Mouse (Mus musculus): ENCODE data around the gene Gm4922.

Gene Gm4922

DNA sequence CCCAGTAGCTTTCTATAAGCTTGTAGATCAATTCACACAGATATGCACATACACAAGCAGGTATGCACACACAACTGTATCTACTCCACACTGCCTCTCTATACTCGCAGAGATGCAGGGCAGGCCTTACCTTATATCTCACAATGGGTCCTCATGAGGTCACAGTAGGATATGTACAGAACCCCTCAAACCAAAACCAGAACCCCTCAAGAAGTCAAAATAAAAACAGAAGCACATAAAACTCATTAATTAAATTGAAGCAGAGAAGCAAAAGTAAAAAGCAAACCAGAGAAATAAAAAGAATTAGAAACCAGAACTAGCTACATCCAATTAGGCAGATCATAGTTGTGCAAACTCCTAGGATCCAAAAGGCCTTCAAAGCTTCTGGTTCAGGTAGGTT, at the start of gene Gm4922:
TSS of gene Gm4922 (minus strand) at position 101 of the 400 bp plus-strand sequence.
- DNase-seq (ENCODE audit: low spot score in 2 of 2): no peak

DNA sequence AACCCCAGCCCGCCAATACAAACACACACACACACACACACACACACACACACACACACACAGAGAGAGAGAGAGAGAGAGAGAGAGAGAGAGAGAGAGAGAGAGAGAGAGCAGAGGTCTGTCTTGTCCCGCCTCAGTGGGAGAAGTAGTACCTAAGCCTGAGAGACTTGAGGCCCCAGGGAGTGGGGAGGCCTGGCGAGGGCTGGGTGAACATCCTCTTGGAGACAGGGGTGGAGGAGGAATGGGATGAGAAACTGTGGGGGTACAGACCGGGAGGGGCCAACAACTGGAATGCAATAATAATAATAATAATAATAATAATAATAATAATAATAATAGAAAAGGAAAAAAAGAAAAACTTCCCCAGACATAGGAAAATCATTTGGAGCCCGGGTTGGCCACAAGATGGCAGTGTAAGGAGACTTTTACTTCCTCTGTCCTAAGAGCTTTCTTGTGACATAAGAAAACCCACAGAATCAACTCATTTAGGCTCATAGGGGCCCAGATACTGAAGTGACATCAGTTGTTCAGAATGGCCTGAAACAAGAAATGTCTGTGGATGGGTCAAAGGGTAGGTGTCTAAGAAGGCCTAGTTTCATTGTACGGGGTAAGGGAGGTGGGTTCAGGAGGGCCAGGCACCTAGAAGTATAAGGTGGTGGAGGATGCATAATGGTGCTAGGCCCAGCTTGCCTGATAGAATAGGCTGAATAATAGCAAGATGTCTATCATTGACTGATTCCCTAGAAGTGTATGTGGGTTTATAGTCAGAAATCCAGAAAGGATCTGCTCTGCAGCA, 49.3 kb upstream of the Gm4922 start:
- peak in 1 of 2 experiments; percentile 12 for DNase-seq (ENCODE audit: low spot score in 2 of 2)

DNA sequence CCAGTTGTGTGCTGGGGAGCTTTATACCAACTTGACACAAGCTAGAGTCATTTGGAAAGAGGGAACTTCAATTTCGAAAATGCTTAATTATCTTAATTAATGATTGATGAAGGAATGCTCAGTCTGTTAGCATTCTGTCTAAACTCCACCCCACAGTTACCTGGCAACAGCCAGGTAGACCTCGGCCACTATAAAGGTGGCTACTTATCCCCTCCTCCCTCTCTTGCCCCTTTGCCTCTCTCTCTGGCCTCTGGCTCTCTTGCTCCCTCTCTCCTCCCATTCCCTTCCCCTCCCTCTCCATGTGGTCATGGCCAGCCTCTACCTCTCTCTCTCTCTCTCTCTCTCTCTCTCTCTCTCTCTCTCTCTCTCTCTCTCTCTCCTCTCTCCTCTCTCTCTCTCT, 47.8 kb upstream of the Gm4922 start:
- no peak for DNase-seq (ENCODE audit: low spot score in 2 of 2)

DNA sequence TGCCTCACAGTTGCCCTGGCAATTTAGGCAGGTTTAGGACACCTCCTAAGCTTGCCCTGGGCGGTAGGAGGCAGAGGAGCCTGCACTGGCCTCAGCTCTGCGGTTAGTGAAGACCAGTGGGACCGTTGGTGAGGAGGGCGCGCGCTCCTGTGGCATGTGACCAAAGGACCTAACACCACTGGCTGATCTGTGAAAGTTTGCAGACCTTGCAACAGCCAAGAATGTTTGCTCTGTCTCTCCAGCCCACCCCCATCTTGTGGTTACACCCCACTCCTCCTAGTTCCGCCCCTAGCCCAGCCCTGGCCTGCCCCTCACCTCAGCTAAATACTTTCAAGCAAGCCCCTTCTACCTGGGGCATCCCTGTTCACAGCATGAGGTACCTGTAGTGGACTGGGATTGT, 45.2 kb upstream of the Gm4922 start:
- no peak for DNase-seq (ENCODE audit: low spot score in 2 of 2)

DNA sequence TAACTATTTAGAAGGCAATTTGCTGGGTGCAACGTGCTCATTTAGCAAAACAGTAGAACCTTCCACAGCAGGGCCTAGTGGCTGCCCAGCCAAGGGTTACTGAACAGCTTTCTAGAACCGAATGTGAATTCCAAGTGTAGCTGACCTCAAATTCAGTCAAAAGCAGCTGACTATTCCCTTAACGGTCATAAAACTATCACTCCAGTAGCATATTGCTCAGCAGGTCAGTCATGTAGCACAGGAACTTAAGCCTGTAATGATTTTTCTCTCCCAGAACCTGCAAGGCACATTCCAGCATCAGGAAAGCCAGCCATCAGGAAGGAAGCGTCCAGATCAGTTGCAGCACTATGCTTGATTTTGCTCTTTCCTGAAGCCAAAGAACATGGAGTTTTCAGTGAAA, 43.8 kb upstream of the Gm4922 start:
- no peak for DNase-seq (ENCODE audit: low spot score in 2 of 2)

DNA sequence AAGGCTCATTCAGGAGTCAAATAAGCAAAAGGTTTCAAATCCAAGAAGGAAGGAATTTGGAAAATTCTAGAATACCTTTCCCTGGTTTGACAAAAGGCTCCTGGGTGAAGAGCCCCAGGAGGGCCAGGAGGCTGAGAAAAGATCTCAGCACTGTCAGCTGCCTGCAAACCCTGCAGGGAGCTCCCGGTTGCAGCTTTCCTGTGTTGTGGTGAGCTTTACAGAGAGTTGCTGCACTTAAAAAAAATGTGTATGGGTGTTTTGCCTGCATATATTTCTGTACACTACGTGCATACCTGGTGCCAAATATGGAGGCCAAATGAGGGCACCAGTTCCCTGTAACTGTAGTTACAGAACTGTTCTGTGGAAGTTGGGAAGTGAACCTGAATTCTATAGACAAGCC, 41.3 kb upstream of the Gm4922 start:
- no peak for DNase-seq (ENCODE audit: low spot score in 2 of 2)

DNA sequence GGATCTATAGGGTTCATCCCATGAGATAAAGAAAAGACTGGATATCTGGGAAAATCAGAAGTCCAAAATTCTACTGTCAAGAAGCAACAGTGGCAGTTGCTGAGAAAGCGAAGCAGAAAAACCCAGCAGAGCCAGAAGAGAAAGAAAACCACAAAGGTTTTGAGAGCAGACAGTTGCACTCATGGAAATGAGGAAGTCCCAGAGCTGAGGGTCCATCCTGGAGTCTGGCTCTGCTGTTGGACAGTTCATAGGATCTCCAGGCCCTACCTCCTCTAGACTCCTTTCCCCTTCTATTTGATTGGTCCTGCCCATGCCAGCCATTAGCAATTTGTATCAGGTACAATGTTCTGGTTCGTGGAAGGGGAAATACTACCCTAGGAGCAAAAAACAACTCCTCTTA, 39.5 kb upstream of the Gm4922 start:
- no peak for DNase-seq (ENCODE audit: low spot score in 2 of 2)

DNA sequence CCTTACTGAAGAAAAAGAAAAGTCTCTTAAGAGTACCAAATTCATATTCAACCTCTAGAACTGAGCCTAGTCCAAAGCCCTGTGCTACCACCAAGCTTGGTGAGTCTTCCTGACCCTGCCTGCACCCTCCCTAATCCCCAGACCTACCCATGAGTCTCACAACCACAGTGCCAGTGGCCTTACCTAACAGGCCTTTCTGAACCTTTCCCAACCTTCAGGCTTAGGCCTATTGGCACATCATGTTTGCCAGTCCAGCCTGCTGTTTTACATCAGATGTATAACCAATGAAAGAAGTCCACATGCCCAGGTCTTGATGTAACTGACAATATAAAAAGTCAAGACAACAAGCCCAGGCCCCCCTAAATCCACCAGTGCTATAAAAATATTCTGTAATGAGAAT, 38.5 kb upstream of the Gm4922 start:
- DNase-seq (ENCODE audit: low spot score in 2 of 2): no peak

DNA sequence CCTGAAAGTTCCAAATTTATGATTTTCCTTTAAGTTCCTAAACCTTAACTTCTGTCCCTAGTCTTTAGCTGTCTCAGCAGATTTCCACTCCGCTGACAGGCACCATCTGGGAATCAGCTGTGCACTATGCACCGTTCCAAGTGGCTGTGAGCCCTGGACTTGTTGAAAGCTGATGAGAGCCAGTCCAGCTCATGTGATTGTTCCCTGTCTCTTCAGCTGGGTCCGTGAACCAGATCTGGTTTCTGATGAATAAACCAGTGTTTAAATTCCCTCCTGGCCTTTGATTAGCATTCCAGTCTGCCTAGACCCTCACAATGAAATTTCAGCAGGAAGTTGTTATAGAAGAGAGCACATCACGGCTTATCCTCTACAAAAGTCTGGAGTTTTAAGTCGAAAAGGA, 30.0 kb upstream of the Gm4922 start:
- DNase-seq (ENCODE audit: low spot score in 2 of 2): no peak

DNA sequence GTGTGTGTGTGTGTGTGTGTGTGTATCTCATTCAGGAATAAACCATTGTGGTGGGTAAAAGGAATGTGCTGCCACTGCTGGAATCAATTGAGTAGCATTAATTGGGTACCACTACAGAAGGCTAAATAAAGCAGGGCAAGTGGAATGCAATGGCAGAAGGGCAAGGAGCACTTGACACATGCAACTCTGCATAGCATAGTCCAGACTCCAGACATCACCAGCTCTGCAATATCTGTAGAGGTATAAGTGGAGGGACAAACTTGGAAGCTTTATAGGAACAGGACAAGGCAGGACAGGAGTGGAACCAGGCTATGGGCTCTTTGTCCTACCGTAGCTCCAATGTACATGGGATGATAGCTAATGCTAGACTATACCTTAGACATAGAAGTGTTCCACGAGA, 25.2 kb upstream of the Gm4922 start:
- no peak for DNase-seq (ENCODE audit: low spot score in 2 of 2)

DNA sequence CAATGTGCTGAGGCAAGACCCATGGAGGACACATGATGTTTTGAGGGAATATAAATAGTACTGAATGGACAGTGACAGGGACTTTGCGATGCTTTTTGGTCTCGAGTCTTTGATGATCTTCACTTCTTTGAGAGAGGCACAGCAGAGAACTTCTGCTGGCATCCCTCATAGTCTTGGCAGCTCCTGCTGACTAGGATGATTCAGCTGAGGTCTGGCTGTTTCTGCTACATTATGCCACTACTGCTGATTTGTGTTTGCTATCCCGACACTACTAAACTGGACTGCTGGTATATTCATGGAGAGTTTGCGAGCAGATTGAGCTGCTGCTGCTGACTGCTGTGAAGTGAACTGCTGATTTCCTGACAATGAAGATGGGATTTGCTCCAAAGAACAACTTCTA, 3.5 kb upstream of the Gm4922 start:
- no peak for DNase-seq (ENCODE audit: low spot score in 2 of 2)

DNA sequence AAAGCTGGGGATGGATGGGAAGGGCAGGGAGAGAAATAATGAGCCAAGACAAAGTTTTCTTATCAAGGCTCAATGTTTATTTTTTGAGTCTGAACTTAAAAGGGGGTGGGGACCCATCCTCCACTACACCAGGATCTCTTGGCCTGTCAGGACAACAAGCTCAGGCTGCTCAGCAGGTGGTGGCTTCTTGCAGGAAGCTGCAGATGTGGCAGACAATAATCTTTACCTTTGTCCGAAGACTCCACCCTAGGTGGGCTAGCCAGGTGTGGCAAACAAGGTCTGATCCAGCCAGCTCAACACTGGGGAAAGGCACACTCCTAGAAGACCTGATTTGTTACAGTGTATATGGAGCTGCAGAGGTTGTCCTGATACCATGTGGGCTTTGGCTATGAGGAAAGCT, 2.0 kb upstream of the Gm4922 start:
- no peak for DNase-seq (ENCODE audit: low spot score in 2 of 2)

DNA sequence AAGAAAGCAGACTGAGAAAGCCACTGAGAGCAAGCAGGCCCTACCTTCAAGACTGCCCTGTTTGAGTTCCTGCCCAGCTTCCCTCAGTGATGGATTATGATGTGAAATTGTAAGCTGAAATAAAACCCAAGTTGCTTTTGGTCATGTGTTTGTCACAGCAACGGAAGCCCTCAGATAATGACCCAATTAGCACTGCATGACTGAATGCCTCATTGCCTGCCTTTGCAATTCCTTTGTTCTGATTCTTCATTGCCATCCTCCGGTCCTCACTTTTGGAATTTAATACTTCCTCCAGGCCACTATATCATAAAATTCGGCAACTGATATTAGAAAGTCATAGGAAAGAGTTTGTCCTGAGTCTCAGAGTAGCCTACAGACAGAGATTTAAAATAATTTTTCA, 9.0 kb downstream of the Gm4922 start:
- DNase-seq (ENCODE audit: low spot score in 2 of 2): no peak

DNA sequence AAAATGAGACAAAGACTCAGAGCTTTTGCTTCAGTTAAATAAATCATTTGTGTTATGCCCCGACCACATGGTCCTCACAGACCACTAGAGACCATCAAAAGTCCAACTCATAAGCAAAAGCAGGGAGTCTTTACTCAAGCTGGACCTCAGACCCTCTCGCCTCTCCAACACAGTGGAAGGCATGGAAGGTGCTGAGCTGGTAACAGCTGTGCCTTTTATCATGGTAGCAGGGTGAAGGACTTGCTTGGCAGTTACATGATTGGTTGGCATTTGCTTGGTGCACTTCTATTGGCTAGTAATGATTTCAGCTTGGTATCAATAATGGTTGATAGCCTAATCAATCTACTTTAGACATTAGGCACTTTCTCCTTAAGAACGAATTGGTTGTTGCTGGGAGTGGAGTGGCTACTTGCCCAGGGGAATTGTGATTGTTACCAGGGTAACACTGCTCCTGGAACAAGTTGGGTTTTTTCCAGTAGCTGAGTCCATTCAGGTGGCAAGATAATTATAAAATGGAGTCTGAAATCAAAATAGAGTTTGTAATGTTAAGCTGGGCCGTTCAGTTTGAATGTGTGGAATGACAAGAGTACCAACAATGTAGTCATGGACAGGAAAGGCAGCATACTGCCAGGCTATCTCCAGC, 13.9 kb downstream of the Gm4922 start:
- no peak for DNase-seq (ENCODE audit: low spot score in 2 of 2)

DNA sequence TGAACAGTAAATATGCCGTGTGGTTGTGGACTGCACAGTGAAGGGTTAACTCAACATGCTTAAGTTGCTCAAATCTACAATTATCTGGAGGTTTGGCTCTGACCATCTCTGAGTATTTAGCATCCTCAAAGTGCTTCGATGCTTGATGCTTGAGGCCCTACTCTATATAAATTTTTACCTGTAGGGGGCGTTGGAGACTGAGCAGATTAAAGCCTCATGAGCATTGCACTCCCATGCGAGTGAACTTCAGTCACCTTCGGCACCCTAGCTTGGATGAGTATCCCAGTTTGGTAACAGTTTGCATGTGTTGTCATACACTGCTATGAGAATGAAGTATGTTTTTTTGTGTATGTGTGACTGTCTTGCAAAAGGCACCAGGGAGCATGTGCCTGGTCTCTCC, 16.7 kb downstream of the Gm4922 start:
- no peak for DNase-seq (ENCODE audit: low spot score in 2 of 2)

DNA sequence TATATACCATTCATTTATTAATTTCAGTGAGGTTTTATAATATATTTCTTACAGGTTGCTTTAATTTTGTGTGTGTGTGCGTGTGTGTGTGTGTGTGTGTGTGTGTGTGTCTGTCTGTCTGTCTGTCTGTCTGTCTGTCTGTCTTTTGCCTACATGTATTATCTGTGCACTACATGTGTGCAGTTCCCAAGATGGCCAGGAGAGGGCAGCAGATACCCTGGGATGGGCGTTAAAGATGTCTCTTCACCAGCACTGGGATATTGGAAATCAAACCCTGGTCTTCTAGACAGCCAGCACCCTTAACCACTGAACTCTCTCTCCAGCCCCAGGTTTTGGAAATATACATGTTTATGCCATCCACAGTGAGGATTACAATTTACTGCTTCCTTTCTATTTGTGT, 26.4 kb downstream of the Gm4922 start:
- peak in 1 of 2 experiments; percentile 36 for DNase-seq (ENCODE audit: low spot score in 2 of 2)

DNA sequence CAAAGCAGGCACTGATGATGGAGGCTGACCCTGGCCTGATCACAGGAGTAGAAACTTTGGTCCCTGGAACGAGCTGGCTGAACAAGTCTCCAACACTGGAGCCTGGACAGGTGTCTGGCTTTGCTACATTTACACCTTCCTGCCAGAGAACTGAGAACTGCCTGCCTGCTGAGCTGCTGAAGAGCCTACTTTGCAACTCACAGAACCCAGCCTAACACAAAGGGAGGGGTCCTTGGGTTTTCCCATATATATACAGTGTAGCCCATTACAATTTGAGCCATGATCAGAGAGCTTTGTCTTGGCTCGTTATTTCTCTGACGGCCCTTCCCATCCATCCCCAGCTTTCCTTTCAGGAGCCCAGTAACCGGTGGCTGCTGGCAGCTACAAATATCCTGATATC, 36.5 kb downstream of the Gm4922 start:
- DNase-seq (ENCODE audit: low spot score in 2 of 2): no peak

DNA sequence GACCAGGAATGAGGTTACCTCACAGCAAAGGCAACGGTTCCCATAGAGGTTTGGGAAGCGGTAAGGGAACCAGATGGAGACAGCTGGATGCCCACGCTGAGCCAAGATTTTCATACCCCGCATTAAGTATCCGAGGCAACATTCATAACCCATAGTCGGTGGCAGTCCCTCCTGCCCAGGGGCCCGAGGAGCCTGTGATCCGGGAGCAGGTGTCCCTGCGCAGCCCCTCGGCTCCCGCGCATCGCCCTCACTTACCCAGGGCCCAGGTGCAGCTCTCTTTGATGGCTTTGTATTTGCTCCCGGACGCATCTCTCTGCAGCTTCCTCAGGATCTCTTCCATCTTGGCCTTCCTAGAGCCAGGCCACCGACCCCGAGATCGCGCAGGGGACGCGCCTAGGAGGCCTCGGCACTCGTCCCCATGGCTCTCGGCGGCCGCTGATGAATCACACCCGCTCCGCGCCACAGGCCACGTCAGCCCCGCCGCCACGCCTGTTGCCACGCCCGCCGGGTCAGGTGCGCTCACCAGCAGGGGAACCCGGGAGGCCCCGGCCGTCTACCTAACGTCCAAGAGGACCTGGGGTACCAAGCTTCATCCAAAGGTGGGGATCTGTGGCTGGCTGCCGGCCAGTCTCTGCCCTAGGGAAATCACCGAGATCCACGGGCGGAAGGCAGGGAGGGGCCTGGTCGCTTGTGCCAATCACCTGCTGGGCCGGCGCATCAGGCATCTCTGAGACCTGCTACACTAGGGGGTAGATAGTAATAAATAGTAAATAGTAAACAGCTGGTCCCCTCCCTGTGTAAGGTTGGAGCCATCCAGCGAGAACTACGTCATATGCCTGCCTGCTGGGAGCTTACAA, 43.1 kb downstream of the Gm4922 start, which contains the start of gene Arfgef3:
TSS of gene Arfgef3 (minus strand) at position 664 of the 857 bp plus-strand sequence.
- DNase-seq (ENCODE audit: low spot score in 2 of 2): peak; percentile 61 to 77

DNA sequence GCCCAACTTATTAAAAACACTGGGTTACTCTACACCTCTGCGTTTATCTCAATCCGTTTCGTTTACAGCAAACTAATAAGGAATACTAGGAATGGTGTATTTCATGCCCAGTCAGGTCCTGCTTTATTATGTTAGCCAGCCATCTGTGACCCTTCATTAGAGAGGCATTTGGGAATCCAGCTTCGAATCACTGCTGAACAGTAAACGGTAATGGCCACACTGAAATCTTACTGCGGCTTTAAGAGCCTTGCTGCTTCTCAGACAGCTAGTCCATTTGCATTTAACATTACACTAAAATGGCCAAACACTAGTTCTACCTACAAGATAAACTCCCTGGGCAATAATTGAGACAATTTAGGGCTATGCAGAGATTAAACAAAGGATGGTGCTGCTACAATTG, 44.5 kb downstream of the Gm4922 start:
- DNase-seq (ENCODE audit: low spot score in 2 of 2): no peak

DNA sequence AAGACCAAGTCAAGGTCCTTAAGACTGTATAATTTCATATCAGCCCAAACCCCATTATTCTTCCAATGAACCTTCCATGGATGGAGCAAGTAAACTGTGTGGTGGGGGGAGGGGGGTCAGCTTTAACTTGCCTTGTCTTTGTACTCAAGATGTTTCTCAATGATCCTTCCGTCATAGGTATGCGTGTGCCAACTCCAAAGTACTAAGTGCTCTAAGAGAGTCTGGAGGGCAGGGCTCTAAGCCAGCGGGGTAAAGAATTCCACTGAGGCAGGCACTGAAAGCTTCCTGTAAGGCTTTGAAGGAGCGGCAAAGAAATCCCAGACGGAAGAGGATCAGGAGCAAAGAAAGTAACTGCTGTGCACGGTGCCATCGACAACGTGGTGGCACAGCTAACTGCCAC, 45.6 kb downstream of the Gm4922 start:
- no peak for DNase-seq (ENCODE audit: low spot score in 2 of 2)

Data from frontal cortex, postnatal 14 days (tissue).